Mouse (Mus musculus) heart, adult 9 months (tissue): ENCODE data around the gene Bap1.

Experiments
- DNase-seq, 2 experiments: peaks; one replicate each; pipeline ENCODE4 v3.0.0; 2022; ENCODE audit warnings: low spot score in 2 of 2

The Bap1 gene

GRCm38 (mm10) chr14:31251084-31251604 lies at the start of gene Bap1, which contains the start of gene Phf7:
Gene Bap1 (plus strand): TSS chr14:31251450.
Gene Phf7 (minus strand): TSS chr14:31251317.
- DNase-seq, result peak; percentile 92 to 93

- no peak for DNase-seq
These were observed 46.4 kb upstream of the Bap1 start for GRCm38 (mm10) chr14:31204844-31205243.

GRCm38 (mm10) chr14:31205244-31205561 lies 46.0 kb upstream of the Bap1 start:
- DNase-seq, result no peak

- peak; percentile 58 to 59 for DNase-seq
These were observed 45.4 kb upstream of the Bap1 start for GRCm38 (mm10) chr14:31205562-31206467.

DNA sequence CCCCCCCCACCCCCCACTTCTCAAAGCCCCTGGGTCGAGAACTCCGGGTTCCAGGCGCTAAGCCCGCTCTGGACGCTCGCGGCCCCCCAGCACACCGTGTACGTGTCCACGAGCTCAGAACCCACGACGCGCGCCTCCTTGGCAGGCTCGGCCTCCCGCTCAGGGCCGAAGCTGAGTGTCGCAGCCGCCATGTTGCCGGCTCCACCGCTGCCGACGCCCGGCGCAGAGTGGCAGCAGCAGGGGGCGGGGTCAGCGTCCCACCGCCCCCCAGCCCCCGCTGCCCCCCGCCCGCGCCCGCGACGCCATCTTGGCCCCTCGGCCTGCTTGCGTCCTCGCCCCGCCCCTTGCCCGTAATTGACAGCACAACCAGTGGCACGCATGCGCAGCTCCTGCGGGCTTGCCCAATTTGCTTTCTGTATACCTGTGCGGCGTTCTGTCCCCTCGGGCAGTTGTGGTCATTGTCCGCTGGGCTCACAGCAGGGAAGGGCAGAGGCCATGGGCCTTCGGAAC lies 44.7 kb upstream of the Bap1 start:
- peak; percentile 92 to 95 for DNase-seq

DNA sequence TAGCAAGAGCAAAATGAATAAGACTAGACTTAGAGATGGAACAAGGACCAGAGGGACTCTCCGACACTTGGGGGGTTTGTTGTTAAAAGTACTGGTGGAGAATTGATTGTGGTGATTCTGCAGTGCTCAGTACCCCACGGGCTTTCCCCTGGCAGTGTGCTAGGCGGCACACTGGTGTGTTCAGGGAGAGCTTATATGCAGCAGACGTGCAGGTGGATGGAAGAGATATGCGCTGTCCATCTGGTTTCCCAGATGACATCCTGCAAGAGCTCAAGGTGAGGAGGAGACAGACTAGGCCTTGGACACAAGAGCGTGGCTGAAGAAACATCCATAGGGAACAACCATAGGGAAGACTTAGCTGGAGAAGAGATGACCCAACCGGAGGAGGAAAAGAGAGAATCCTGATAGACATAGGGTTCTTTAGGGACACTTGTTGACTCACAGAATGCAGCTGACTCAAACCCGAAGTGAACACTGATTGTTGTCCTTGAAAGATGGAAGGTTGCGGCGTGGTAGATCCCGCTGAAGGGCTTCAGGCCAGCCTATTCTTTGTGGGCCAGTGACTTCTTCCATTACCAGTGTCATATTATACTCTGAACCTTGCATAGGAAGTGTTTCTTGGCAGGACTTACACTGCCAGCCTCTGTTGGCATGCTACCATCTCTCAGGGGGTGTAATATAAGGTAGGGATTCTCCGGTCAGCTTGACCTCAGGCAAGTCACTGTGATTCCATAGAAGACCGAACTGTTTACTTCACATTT lies 44.0 kb upstream of the Bap1 start:
- peak; percentile 42 to 51 for DNase-seq

DNA sequence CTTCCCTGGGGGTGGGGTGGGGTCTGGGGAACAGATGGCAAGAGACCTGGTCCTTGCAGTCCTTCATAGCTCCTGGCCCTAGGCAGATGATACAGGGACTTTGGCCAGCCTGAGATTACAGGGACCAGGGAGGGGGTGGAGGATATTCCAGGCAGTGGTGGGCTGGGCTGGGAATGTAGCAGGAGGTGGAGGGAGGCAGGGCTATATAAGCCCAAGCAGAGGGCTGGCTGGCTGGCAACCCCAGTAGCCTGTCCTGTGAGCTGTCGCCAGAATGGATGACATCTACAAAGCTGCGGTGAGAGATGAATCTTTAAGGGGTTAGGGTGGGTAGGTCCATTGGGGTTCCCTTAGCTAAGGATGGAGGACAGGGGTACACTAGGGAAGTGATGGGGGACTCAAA lies 43.2 kb upstream of the Bap1 start, which contains the start of gene Tnnc1:
Tnnc1 (plus strand) TSS at position 229 of the 400 bp plus-strand sequence.
- peak; percentile 62 to 68 for DNase-seq

- DNase-seq, result peak; percentile 78
These were observed 42.1 kb upstream of the Bap1 start for GRCm38 (mm10) chr14:31209133-31209557.

GRCm38 (mm10) chr14:31211854-31212253 lies 39.4 kb upstream of the Bap1 start:
- no peak for DNase-seq

DNA sequence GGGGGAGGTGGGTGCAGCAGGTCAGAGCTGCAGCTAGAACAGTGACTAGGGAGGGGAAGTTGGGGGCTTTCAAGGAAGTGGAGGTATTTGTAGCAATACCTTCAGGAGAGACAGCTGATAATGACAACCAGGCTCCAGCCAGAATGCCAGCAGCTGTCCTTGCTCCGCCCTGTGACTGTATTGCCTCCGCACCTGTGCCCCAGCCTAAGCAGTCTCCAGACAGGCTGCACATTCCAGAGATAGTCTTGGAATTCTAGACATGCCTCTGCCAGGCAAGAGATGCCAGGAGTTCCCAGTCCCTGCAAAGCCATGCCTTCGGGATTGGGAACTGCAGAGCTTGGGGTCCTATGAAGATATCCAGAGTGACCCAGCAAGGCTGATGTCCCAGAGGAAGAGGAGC lies 38.8 kb upstream of the Bap1 start:
- DNase-seq, result no peak

DNA sequence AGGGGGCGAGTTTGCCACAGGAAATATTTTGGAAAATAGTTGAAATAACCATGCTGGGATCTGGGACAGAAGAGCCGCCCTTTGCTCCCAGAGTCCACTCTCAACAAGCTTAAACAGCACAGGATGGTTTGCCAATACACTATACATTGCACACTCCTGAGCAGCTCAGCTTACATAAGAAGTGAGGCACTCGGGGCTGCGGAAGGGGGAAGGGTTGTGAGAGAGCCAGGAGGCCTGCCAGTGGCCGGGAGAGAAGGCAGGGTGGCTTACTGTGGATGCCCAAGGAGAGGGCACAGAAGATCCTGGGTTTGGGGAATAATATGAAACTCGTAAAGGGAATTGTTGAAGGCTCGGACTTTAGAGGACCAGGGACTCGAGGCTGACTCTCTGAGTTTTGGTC lies 37.4 kb upstream of the Bap1 start:
- DNase-seq, result no peak

- DNase-seq, result no peak
These were observed 36.6 kb upstream of the Bap1 start for GRCm38 (mm10) chr14:31214684-31215083.

- DNase-seq, result peak; percentile 51 to 64
These were observed 35.9 kb upstream of the Bap1 start for GRCm38 (mm10) chr14:31215157-31216002.

DNA sequence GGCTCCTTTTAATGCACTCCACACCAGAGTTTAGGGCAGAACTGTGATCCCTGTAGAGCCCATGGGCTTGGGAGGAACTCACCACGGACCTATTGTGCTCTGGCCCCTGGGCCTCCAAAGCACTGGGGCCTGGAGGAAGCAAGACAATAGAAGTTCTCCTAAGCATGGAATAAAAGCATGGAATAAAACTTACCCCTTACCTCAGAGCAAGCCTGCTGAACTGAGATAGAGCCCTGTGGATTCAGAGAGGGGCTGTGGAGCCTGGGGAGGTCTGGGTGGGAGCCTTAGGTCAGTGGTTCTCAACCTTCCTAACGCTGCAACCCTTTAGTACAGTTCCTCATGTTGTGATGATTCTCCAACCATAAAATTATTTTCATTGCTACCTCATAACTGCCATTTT lies 34.4 kb upstream of the Bap1 start, which contains the start of gene Nisch:
Nisch (minus strand) TSS at position 101 of the 400 bp plus-strand sequence.
- no peak for DNase-seq

- DNase-seq, result peak in 1 of 2 experiments; percentile 41
These were observed 33.6 kb upstream of the Bap1 start, which contains the start of gene Sema3g for GRCm38 (mm10) chr14:31217666-31218065. Gene Sema3g (plus strand): TSS chr14:31217860.

- no peak for DNase-seq
These were observed 24.3 kb upstream of the Bap1 start for GRCm38 (mm10) chr14:31226978-31227377.

DNA sequence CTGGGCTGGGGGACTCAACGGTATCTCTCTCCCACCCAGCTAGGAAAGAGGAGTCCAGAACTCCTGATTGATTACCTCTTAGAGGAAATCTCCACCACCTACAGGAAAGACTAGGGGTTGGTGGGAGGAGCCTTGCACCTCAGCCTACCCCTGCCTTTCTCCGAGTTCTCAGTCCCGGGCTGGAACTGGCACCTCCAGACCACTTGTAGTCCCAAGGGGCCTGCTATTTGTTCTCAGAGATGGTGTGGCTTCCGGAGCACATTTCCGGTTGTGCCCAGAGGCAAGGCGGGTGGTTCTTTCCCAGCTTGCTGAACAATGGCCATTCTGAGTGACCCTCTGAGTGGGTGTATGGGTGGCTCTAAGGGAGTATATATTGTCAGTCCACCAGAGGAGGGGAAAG lies 23.0 kb upstream of the Bap1 start:
- DNase-seq, result peak in 1 of 2 experiments; percentile 60

DNA sequence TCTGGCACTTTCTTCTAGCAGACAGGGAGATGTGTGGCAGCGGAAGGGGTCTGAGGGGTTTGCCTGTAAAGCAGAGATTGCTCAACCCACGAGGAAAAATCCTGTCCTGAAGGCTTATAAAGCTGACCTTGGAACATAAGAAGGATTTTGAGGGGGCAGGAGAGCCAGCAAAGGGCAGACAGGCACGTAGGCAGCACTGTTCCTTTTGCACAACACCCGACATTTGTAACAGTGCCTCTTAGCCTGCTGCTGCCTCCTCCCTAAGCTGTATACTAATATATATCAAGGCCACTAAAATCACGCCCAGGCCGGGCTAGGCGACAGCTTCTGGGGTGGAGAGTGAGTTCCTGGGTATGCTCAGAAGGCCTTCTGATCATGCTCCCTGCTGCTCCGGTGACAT lies 20.8 kb upstream of the Bap1 start:
- DNase-seq, result no peak

DNA sequence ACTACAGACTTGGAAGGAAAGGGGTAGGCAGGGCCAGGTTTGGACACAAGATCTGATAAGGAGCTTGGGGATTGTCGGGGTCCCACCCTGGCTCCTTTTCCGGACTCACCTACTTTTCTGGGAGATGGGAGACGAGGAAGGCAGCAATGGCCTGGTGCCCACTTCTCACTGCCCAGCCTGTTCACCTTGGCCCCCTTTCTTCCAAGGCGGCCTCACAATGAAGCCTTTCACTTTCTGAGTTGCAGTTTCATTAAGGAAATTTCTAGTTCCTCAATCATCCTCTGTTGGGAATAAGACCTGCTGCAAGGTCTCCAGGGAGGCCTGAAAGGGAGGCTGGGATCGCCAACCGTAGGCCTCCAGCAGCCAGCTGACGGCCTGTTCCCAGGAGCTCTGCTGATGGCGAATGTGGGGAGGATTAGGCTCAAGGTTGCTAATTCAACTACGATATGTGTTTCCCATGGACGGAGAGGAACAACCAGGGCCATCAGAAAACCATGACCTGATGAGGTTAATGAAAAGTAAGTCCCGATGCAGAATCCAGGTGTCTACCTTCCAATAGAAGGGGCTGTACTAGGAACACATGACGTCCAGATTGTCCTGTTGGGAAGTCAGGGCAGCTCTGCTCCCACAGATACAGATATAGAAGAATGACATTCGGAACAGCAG lies 18.7 kb upstream of the Bap1 start:
- DNase-seq, result peak in 1 of 2 experiments; percentile 58
